Mouse (Mus musculus) brown adipose tissue, adult 24 weeks (tissue): Measurements from ENCODE around the gene Nat8f5. TPM values are rescaled to one million over a fixed set of nuclear protein-coding genes. Genes with fewer than 3 reads are reported as not detected.
"Not testable (repeated sequence)": the region's sequence is repeated elsewhere in the genome, so short reads cannot be mapped to it uniquely, and the experiment has no call there.

ENCODE experiments used
- H3K27ac ChIP-seq: fragments of 200-500 bp; replicated peaks from 2 replicates; pipeline ENCODE4 v1.5.1; 2012; ENCODE audit warnings: low read depth, mild to moderate bottlenecking, low read length
- H3K4me1 ChIP-seq: fragments of 200-500 bp; 2 replicates; pipeline ENCODE4 v1.6.1; 2012; ENCODE audit warnings: low read length, mixed read lengths; ENCODE audit not compliant: control insufficient read depth, insufficient read depth, insufficient read length
- H3K4me3 ChIP-seq: fragments of 200-500 bp; 2 replicates; pipeline ENCODE4 v1.5.1; 2012; ENCODE audit warnings: low read depth, mild to moderate bottlenecking, low read length, moderate library complexity; ENCODE audit not compliant: insufficient read depth
- polyA plus RNA-seq: library from polyadenylated mRNA; stranded (reverse); fragments of >200 nt; gene quantifications from 2 replicates; pipeline ENCODE4 v1.2.4, GENCODE M21; 2012; ENCODE audit not compliant: missing spikeins, insufficient read depth, insufficient read length

Nat8f5 gene
- polyA plus RNA-seq, 1 experiment, result not detected

DNA sequence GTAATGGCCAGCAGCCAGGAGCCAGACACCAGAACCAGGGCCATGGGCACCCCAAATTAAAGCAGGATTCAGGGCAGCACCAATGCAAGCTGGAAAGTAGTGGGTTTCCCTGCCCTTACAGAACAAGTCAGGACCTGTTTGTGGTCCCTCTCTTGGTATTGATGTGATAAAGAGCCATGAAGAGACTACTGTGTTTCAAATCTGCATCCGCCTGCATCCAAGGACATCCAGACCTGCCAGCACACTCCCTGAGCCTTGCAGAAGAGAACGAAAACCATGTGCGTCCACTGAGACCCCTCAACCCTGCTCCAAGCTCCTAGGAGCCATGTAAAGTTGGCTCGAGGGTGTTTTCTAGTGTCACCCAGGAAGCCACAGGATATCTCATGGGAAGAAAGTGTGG, 27.4 kb upstream of the Nat8f5 start:
- Histone ChIP-seq H3K4me1 (0 out of 2 replicates have a peak, but pooled peaks cover 2% of the 10 kb centered on the region), H3K27ac (no peak overlapping the region), H3K4me3 (no peak overlapping the region)

DNA sequence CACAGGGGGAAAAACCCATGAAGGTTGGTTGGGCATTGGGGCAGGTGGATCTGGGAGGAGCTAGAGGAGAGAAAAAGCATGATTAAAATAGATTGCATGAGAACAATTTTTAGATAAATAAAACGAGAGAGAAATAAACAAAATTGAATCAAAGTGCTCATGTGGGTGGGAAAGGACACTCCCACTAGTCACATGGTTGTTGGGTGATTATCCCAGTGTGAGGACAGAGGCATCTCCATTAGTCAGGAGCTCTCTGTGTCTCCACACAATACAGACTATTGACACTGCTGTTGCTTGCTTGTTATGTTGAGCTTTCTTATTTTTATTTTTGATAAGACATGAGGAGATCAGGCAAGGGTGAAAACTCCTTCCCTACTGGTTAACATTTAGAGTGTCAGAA, 26.1 kb upstream of the Nat8f5 start:
- no peak overlapping the region for H3K4me3 ChIP-seq
- no peak overlapping the region for H3K27ac ChIP-seq
- H3K4me1 ChIP-seq, result 0 out of 2 replicates have a peak, but pooled peaks cover 2% of the 10 kb centered on the region

DNA sequence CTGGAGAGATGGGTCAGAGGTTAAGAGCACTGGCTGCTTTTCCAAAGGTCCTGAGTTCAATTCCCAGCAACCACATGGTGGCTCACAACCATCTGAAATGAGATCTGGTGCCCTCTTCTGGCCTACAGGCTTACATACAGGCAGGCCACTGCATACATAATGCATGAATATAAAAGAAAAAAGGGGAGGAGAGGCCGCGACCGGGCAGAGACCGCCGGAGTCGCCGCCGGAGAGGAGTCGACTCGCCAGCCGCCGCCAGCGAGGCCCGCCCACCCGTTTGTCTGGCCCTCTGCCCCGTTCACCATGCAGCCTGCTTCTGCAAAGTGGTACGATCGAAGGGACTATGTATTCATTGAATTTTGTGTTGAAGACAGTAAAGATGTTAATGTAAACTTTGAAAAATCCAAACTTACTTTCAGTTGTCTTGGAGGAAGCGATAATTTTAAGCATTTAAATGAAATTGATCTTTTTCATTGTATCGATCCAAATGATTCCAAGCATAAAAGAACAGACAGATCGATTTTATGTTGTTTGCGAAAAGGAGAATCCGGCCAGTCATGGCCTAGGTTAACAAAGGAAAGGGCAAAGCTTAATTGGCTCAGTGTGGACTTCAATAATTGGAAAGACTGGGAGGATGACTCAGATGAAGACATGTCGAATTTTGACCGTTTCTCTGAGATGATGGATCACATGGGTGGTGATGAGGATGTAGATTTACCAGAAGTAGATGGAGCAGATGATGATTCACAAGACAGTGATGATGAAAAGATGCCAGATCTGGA, 23.1 kb upstream of the Nat8f5 start:
- not testable (repeated sequence) for H3K4me1 ChIP-seq, H3K4me3 ChIP-seq, H3K27ac ChIP-seq

- Histone ChIP-seq H3K4me3 (no peak overlapping the region), H3K4me1 (no peaks in the 10 kb centered on the region), H3K27ac (no peak overlapping the region)
Measured at GRCm38 (mm10) chr6:85839982-85840381, 19.2 kb upstream of the Nat8f5 start.

GRCm38 (mm10) chr6:85838674-85839073, 17.9 kb upstream of the Nat8f5 start:
- no peaks in the 10 kb centered on the region for H3K4me1 ChIP-seq
- no peak overlapping the region for H3K4me3 ChIP-seq
- H3K27ac ChIP-seq, result no peak overlapping the region

DNA sequence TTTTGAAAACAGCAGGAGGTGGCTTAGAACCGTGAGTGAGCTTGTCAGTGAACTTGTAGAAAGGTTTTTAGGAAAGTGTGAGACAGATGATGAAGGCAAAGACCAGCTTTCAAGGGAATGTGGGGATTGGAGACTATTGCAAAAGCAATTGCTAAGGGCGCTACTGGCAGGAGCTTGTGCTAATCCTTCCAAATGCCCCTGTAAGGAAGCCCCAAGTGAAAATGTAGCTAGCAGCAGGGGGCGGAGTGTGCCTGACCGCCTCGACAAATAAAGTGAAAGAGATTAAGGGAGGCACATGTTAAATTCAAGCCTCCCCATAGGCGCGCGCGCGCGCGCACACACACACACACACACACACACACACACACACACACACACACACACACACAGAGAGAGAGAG, 16.5 kb upstream of the Nat8f5 start:
- H3K4me1 ChIP-seq, H3K27ac ChIP-seq, H3K4me3 ChIP-seq: not testable (repeated sequence)

DNA sequence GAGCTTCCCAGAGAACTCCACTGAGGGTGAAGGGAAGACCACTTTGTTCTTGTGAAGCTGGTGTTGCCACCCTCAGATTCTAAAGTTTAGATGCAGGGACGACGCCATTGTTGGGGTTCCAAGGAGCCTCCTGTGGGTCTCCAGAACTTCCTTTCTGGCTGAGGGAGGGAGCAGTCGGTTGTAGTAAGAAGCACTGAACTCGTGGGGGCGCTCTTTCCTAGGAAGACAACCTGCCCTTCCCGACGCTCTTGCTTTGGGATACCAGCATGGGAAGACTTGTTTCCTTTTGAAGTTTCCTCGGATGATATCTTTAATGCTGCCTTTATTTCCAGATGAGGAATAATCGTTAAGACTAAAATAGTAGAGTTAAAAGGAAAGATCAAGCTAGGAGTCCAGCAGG, 16.1 kb upstream of the Nat8f5 start:
- not testable (repeated sequence) for H3K4me1 ChIP-seq, H3K27ac ChIP-seq, H3K4me3 ChIP-seq

DNA sequence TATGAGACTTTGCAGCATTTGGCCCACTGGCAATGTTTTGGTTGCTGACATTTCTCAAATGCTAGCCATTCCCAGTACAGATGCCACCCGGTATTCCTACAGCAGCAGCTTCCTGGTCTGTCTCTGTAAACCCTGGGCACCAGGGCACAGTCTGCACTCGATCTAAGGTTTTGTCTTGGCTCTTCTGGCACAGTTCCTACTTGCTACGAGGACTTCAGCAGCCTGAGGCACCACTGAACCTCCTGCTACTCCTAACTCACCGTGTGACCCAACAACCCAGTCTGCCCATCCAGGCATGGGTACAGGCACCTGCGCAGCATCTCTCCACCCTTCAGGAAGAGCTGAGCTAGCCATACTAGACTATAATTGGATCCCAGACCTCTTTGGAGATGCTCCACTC, 15.3 kb upstream of the Nat8f5 start:
- H3K4me3 ChIP-seq, H3K27ac ChIP-seq, H3K4me1 ChIP-seq: not testable (repeated sequence)

DNA sequence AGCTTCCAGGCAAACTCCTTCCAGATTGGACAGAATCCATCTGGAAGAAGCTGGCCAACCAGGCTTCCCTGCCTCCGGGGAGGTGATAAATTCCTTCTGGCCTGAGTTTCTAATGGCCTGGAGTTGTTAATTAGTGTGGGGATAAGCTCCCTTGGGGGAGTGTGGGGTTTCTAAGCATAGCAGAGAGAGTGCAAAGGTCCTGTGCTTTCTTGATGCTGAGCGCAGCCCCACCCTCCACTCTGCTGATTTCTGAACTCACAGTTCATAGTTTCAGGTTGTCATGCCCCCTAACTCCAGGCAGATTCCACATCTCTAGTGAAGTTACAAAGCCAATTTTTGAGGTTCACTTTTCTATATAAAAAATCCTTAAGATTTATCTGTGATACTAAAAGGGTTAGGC, 14.3 kb upstream of the Nat8f5 start:
- H3K4me1 ChIP-seq, H3K27ac ChIP-seq, H3K4me3 ChIP-seq: not testable (repeated sequence)

- not testable (repeated sequence) for H3K4me1 ChIP-seq, H3K4me3 ChIP-seq, H3K27ac ChIP-seq
Measured at GRCm38 (mm10) chr6:85834504-85835100, 13.8 kb upstream of the Nat8f5 start.

GRCm38 (mm10) chr6:85831796-85832321, 11.1 kb upstream of the Nat8f5 start, which contains the start of gene Nat8:
Nat8 (minus strand) TSS chr6:85832082.
- Histone ChIP-seq H3K4me3 (no peak within 1 kb of the TSS), H3K27ac (no peak within 1 kb of the TSS), H3K4me1 (0 out of 2 replicates have a peak, but pooled peaks cover 3% of the 10 kb centered on the region)

GRCm38 (mm10) chr6:85829462-85829861, 8.7 kb upstream of the Nat8f5 start:
- no peak overlapping the region for H3K27ac ChIP-seq
- H3K4me1 ChIP-seq, result 0 out of 2 replicates have a peak, but pooled peaks cover 3% of the 10 kb centered on the region
- H3K4me3 ChIP-seq, result no peak overlapping the region

DNA sequence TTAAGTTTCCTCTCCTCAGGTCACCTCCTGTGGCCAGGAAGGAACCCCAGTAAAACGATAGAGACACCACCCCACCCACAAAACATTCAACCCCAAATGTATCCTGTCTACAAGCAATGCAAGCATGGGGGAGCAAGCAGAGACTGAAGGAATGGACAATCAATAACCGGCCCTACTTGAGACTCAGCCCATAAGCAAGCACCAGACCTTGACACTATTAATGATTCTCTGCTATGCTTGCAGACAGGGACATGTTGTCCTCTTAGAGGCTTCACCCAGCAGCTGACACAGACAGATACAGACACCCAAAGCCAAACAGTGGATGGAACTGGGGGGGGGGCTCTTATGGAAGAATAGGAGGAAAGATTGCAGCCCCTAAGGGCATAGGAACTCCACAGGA, 5.1 kb upstream of the Nat8f5 start:
- H3K27ac ChIP-seq, result no peak overlapping the region
- H3K4me3 ChIP-seq, result no peak overlapping the region
- no peaks in the 10 kb centered on the region for H3K4me1 ChIP-seq

GRCm38 (mm10) chr6:85823382-85824090, 2.8 kb upstream of the Nat8f5 start:
- Histone ChIP-seq H3K4me1 (no peaks in the 10 kb centered on the region), H3K27ac (no peak overlapping the region)

DNA sequence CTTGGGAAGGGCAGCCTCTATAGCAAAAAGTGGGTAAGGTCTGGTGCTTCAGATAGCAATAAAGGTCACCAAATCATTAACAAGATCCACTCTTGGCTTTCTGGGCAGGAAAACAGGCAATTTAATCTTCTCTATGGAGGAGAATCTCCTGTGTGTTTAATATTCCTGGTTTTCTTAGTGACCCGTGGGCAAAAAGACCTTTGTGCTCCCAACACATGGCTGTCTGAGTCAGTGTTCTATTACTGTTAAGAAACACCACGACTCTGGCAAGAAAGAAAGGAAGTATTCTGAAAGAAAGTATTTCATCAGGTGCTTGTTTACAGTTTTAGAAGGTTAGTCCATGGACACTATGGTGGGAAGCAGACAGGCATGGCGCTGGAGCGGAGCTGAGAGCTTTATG, 1.5 kb upstream of the Nat8f5 start:
- Histone ChIP-seq H3K27ac (no peak overlapping the region), H3K4me3 (no peak overlapping the region), H3K4me1 (no peaks in the 10 kb centered on the region)

More at GRCm38 (mm10) chr6:85823382-85824090, 2.8 kb upstream of the Nat8f5 start:
- H3K4me3 ChIP-seq, result no peak overlapping the region
